Mouse (Mus musculus) lung, postnatal 25 days (tissue): ENCODE data around the gene Wdr6.

Source experiments
- DNase-seq: peaks from one replicate; pipeline ENCODE4 v3.0.0; 2022; ENCODE audit warnings: low spot score

Gene Wdr6

GRCm38 (mm10) chr9:108573774-108574690 is 4.5 kb downstream of the Wdr6 start:
- peak; percentile 27 for DNase-seq

- no peak for DNase-seq
These were observed 6.2 kb downstream of the Wdr6 start for GRCm38 (mm10) chr9:108572321-108572720.

- DNase-seq = no peak
These were observed 7.1 kb downstream of the Wdr6 start for GRCm38 (mm10) chr9:108571401-108571973.

- DNase-seq = peak; percentile 85
These were observed 8.2 kb downstream of the Wdr6 start for GRCm38 (mm10) chr9:108570207-108570896.

- DNase-seq = peak; percentile 95
These were observed 8.9 kb downstream of the Wdr6 start, which contains the start of gene Dalrd3 for GRCm38 (mm10) chr9:108569381-108570206. Gene Dalrd3 (plus strand): TSS chr9:108569886.

- no peak for DNase-seq
These were observed 10.0 kb downstream of the Wdr6 start for GRCm38 (mm10) chr9:108568511-108568921.

- DNase-seq = peak; percentile 32
These were observed 10.6 kb downstream of the Wdr6 start for GRCm38 (mm10) chr9:108567931-108568419.

GRCm38 (mm10) chr9:108566815-108567776 is 11.4 kb downstream of the Wdr6 start, which contains the start of gene Ndufaf3:
Gene Ndufaf3 (minus strand): TSS chr9:108567434.
- DNase-seq = peak; percentile 97

- peak; percentile 16 for DNase-seq
These were observed 12.4 kb downstream of the Wdr6 start for GRCm38 (mm10) chr9:108565881-108566814.

- DNase-seq = no peak
These were observed 14.4 kb downstream of the Wdr6 start for GRCm38 (mm10) chr9:108564131-108564530.

GRCm38 (mm10) chr9:108563671-108564070 is 14.9 kb downstream of the Wdr6 start:
- no peak for DNase-seq

- peak; percentile 96 for DNase-seq
These were observed 18.2 kb downstream of the Wdr6 start, which contains the start of gene Impdh2 for GRCm38 (mm10) chr9:108560227-108560841. Gene Impdh2 (plus strand): TSS chr9:108560286.

- no peak for DNase-seq
These were observed 19.4 kb downstream of the Wdr6 start for GRCm38 (mm10) chr9:108559169-108559568.

GRCm38 (mm10) chr9:108546875-108547274 is 31.7 kb downstream of the Wdr6 start:
- no peak for DNase-seq

- DNase-seq = no peak
These were observed 32.6 kb downstream of the Wdr6 start for GRCm38 (mm10) chr9:108545986-108546385.

- no peak for DNase-seq
These were observed 37.7 kb downstream of the Wdr6 start for GRCm38 (mm10) chr9:108540846-108541245.

GRCm38 (mm10) chr9:108531496-108531895 is 47.0 kb downstream of the Wdr6 start:
- no peak for DNase-seq

GRCm38 (mm10) chr9:108530954-108531353 is 47.6 kb downstream of the Wdr6 start:
- DNase-seq = no peak

- DNase-seq = no peak
These were observed 53.1 kb downstream of the Wdr6 start for GRCm38 (mm10) chr9:108525400-108525799.
